Comparison of ENCODE assay signal across 9 mouse cellular contexts in the genomic region with DNA sequence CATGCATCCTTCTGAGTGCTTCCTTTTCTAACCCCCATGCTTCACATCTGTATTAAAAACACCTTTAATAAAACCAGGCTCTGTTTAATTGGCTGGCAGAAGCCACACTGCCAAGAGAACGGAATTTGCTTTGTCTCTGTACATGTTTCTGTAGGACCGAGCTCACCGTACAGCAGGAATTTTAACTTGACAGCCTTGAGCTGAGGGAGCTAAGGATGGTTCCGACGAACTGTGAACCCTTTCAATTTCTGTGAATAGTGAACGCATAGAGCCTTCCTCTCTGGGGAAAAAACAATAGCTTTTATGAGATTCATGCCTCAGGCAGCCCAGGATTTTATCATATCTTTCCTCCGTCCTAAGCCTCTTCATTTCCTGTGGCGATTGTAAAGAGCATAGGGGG. TPM values are rescaled to one million over a fixed set of nuclear protein-coding genes. Genes with fewer than 3 reads are reported as not detected.
A peak's percentile ranks its signal among the peaks of the same experiment; 100 is the strongest.
DNase-seq lines count a peak whose midpoint lies in the region; ATAC-seq and TF ChIP-seq lines count a peak whose summit lies in the region.
"Had no signal": no experiment of that assay in that cellular context is flagged by ENCODE, and none has a peak within 500 bp of the region (broad histone marks: within the 10 kb centered on the region; RNA-seq: fewer than 3 reads in every experiment).

No protein-coding gene starts in this region.

- peaks cover 9% of the 10 kb centered on the region for H3K4me1 ChIP-seq in forebrain, embryonic 12.5 days
- H3K4me1 ChIP-seq in hindbrain, embryonic 16.5 days (ENCODE audit: control insufficient read depth, insufficient read depth, low read depth, low read length), result peaks cover 16% of the 10 kb centered on the region
- H3K4me1 ChIP-seq in midbrain, embryonic 15.5 days, result peaks cover 16% of the 10 kb centered on the region

- H3K27me3 ChIP-seq in forebrain, embryonic 12.5 days, result peaks cover 12% of the 10 kb centered on the region
- H3K27me3 ChIP-seq in hindbrain, embryonic 16.5 days (replicated peaks; ENCODE audit: control insufficient read depth, insufficient read depth, low read length), result no peaks in the 10 kb centered on the region
- H3K27me3 ChIP-seq in midbrain, embryonic 15.5 days (replicated peaks), result no peaks in the 10 kb centered on the region

- WGBS in forebrain, embryonic 12.5 days, result 36% methylated on average over 8 of the region's 8 CpGs
- 12% methylated on average over 8 of the region's 8 CpGs for WGBS in hindbrain, embryonic 16.5 days
- WGBS in midbrain, embryonic 15.5 days, result 13% methylated on average over 8 of the region's 8 CpGs

- intact Hi-C loops in left cerebral cortex, adult 2 months (cut with DNase I), result no loop called here

- no peak for ATAC-seq in forebrain, embryonic 12.5 days (ENCODE audit: low FRiP score)
- ATAC-seq in hindbrain, embryonic 16.5 days, result peak; percentile 44
- ATAC-seq in midbrain, embryonic 15.5 days (replicated peaks), result peak; percentile 31; the same call in 1 of the 2 replicates
- no peak for ATAC-seq in cerebellum, adult (ENCODE audit: insufficient number of reproducible peaks, low FRiP score, low TSS enrichment)

- DNase-seq in left cerebral cortex, adult 2 months (ENCODE audit: extremely low spot score in 1 of 2, low spot score in 2 of 2), result no peak
- no peak for DNase-seq in left cerebral cortex, adult 9 months (ENCODE audit: low spot score in 2 of 2)
- DNase-seq in urinary bladder, adult 2 months (ENCODE audit: low spot score), result no peak
- DNase-seq in spleen, adult 18-20 months, result no peak

- H3K4me2 ChIP-seq in forebrain, embryonic 12.5 days, result peak overlapping the region; percentile 10
- H3K4me2 ChIP-seq in hindbrain, embryonic 16.5 days (ENCODE audit: low read length), result peak overlapping the region; percentile 43
- H3K4me2 ChIP-seq in midbrain, embryonic 15.5 days, result peak overlapping the region; percentile 33

- H3K4me3 ChIP-seq in left cerebral cortex, adult 2 months, result no peak overlapping the region
- H3K4me3 ChIP-seq in forebrain, embryonic 12.5 days (replicated peaks), result no peak overlapping the region
- 0 out of 2 replicates have a peak overlapping the region, but pooled peaks have one; percentile 10 for H3K4me3 ChIP-seq in hindbrain, embryonic 16.5 days (ENCODE audit: low read length)
- no peak overlapping the region for H3K4me3 ChIP-seq in midbrain, embryonic 15.5 days

- TF ChIP-seq CTCF in left cerebral cortex, adult 2 months (IDR thresholded peaks at IDR 0.05), result no peak

- H3K9me3 ChIP-seq in forebrain, embryonic 12.5 days, result no peaks in the 10 kb centered on the region
- no peaks in the 10 kb centered on the region for H3K9me3 ChIP-seq in hindbrain, embryonic 16.5 days (ENCODE audit: control insufficient read depth, low read length)
- no peaks in the 10 kb centered on the region for H3K9me3 ChIP-seq in midbrain, embryonic 15.5 days
- H3K9me3 ChIP-seq: G1E had no signal

- peak overlapping the region; percentile 5; the same call in 1 of the 2 replicates for H3K9ac ChIP-seq in forebrain, embryonic 12.5 days
- peak overlapping the region; percentile 51 for H3K9ac ChIP-seq in hindbrain, embryonic 16.5 days (ENCODE audit: low read depth, low read length)
- no peak overlapping the region; the same call in 1 of the 2 replicates for H3K9ac ChIP-seq in midbrain, embryonic 15.5 days

- peak overlapping the region; percentile 36; the same call in 1 of the 2 replicates for H3K27ac ChIP-seq in left cerebral cortex, adult 2 months
- H3K27ac ChIP-seq in forebrain, embryonic 12.5 days, result peak overlapping the region; percentile 31
- H3K27ac ChIP-seq in hindbrain, embryonic 16.5 days (ENCODE audit: low read depth, low read length), result peak overlapping the region; percentile 77
- H3K27ac ChIP-seq in midbrain, embryonic 15.5 days, result peak overlapping the region; percentile 83

- no peaks in the 10 kb centered on the region for H3K36me3 ChIP-seq in forebrain, embryonic 12.5 days (replicated peaks)
- no peaks in the 10 kb centered on the region for H3K36me3 ChIP-seq in hindbrain, embryonic 16.5 days (ENCODE audit: control insufficient read depth, insufficient read depth, low read length)
- H3K36me3 ChIP-seq in midbrain, embryonic 15.5 days (replicated peaks), result no peaks in the 10 kb centered on the region
- H3K36me3 ChIP-seq: G1E had no signal

RNA-seq across cellular contexts. Expression of a gene that starts 5.6 kb away (rescaled TPM):
- 100 to 1,000 TPM; 300 to 347 TPM for total RNA-seq in left cerebral cortex, adult 2 months (2021)
- polyA plus RNA-seq in forebrain, embryonic 12.5 days (2016; fragmentation: Nextera tagmentation; extraction: Ambion mirVana), result 9.0 and 9.4 TPM in 2 replicates
- 31.8 and 32.3 TPM in 2 replicates for polyA plus RNA-seq in hindbrain, embryonic 16.5 days (2015; fragmentation: Nextera tagmentation; extraction: Ambion mirVana)
- 39.7 and 42.5 TPM in 2 replicates for polyA plus RNA-seq in midbrain, embryonic 15.5 days (2015; fragmentation: Nextera tagmentation; extraction: Ambion mirVana)
- 2.4 and 2.8 TPM in 2 replicates for polyA plus RNA-seq in urinary bladder, adult 2 months (2012; rRNA removed)
- polyA plus RNA-seq: G1E had no signal

RNA-seq across cellular contexts. Expression of a gene that starts 16.0 kb away (rescaled TPM):
- total RNA-seq in left cerebral cortex, adult 2 months (2021), result 1 to 10 TPM; 7.7 to 9.5 TPM
- 10.2 and 11.4 TPM in 2 replicates for polyA plus RNA-seq in forebrain, embryonic 12.5 days (2016; fragmentation: Nextera tagmentation; extraction: Ambion mirVana)
- 6.9 and 7.7 TPM in 2 replicates for polyA plus RNA-seq in hindbrain, embryonic 16.5 days (2015; fragmentation: Nextera tagmentation; extraction: Ambion mirVana)
- 7.5 and 9.2 TPM in 2 replicates for polyA plus RNA-seq in midbrain, embryonic 15.5 days (2015; fragmentation: Nextera tagmentation; extraction: Ambion mirVana)
- polyA plus RNA-seq in urinary bladder, adult 2 months (2012; rRNA removed), result 22.5 and 26.6 TPM in 2 replicates

RNA-seq across cellular contexts. Expression of a gene that starts 27.8 kb away (rescaled TPM):
- 10 to 100 TPM; 18.1 to 22.8 TPM for total RNA-seq in left cerebral cortex, adult 2 months (2021)
- polyA plus RNA-seq in forebrain, embryonic 12.5 days (2016; fragmentation: Nextera tagmentation; extraction: Ambion mirVana), result 32.0 and 33.0 TPM in 2 replicates
- polyA plus RNA-seq in hindbrain, embryonic 16.5 days (2015; fragmentation: Nextera tagmentation; extraction: Ambion mirVana), result 34.4 and 36.1 TPM in 2 replicates
- 38.8 and 39.5 TPM in 2 replicates for polyA plus RNA-seq in midbrain, embryonic 15.5 days (2015; fragmentation: Nextera tagmentation; extraction: Ambion mirVana)
- 6.6 and 11.6 TPM in 2 replicates for polyA plus RNA-seq in urinary bladder, adult 2 months (2012; rRNA removed)

RNA-seq across cellular contexts. Expression of a gene that starts 30.2 kb away (rescaled TPM):
- total RNA-seq in left cerebral cortex, adult 2 months (2021), result 10 to 100 TPM; 47.0 to 61.6 TPM
- 26.3 and 28.1 TPM in 2 replicates for polyA plus RNA-seq in forebrain, embryonic 12.5 days (2016; fragmentation: Nextera tagmentation; extraction: Ambion mirVana)
- polyA plus RNA-seq in hindbrain, embryonic 16.5 days (2015; fragmentation: Nextera tagmentation; extraction: Ambion mirVana), result 18.4 and 20.5 TPM in 2 replicates
- polyA plus RNA-seq in midbrain, embryonic 15.5 days (2015; fragmentation: Nextera tagmentation; extraction: Ambion mirVana), result 33.7 and 37.5 TPM in 2 replicates
- polyA plus RNA-seq in urinary bladder, adult 2 months (2012; rRNA removed), result 0.66 and 2.0 TPM in 2 replicates

Comparison
In these comparisons a context has a peak if more than half of its experiments do, and no peak if none do; other contexts are left out.
1. H3K27ac ChIP-seq: peak in every context shown above with its lines; median percentile 83 in midbrain, embryonic 15.5 days; 77 in hindbrain, embryonic 16.5 days; 36 in left cerebral cortex, adult 2 months; 31 in forebrain, embryonic 12.5 days.
2. ATAC-seq: peak in hindbrain, embryonic 16.5 days (single experiment) and midbrain, embryonic 15.5 days (single experiment); none in forebrain, embryonic 12.5 days (single experiment) and cerebellum, adult (single experiment).
3. Peak in every context shown above with its lines, with median percentiles within 50 percentile points of each other: H3K4me2 ChIP-seq.